Mouse (Mus musculus) forebrain, embryonic 15.5 days (tissue): Measurements from ENCODE around the gene Aoah. TPM values are rescaled to one million over a fixed set of nuclear protein-coding genes. Genes with fewer than 3 reads are reported as not detected.

Experiments used
- ATAC-seq: fragments of 200-750 bp; cut with Nextera tagmentation; replicated peaks from 2 replicates; pipeline ENCODE4 v1.8.0; 2017; ENCODE audit warnings: mild to moderate bottlenecking, moderate TSS enrichment, moderate library complexity
- H3K27ac ChIP-seq: fragments of 300-500 bp; sonication (generic); replicated peaks from 2 replicates; pipeline ENCODE4 v1.5.1; 2015; ENCODE audit warnings: mild to moderate bottlenecking, inconsistent platforms
- H3K27me3 ChIP-seq: fragments of 300-500 bp; sonication (generic); 2 replicates; pipeline ENCODE4 v1.6.1; 2015; ENCODE audit warnings: inconsistent platforms
- H3K36me3 ChIP-seq: fragments of 300-500 bp; sonication (generic); 2 replicates; pipeline ENCODE4 v1.6.1; 2015; ENCODE audit warnings: mild to moderate bottlenecking, inconsistent platforms
- H3K4me1 ChIP-seq: fragments of 300-500 bp; sonication (generic); 2 replicates; pipeline ENCODE4 v1.6.1; 2015; ENCODE audit warnings: inconsistent platforms
- H3K4me2 ChIP-seq: fragments of 300-500 bp; sonication (generic); replicated peaks from 2 replicates; pipeline ENCODE4 v1.6.1; 2015; ENCODE audit warnings: mild to moderate bottlenecking, inconsistent platforms
- H3K4me3 ChIP-seq: fragments of 300-500 bp; sonication (generic); 2 replicates; pipeline ENCODE4 v1.5.1; 2015; ENCODE audit warnings: mild to moderate bottlenecking, inconsistent platforms
- H3K9ac ChIP-seq: fragments of 300-500 bp; sonication (generic); replicated peaks from 2 replicates; pipeline ENCODE4 v1.6.1; 2015; ENCODE audit warnings: mild to moderate bottlenecking, inconsistent platforms
- H3K9me3 ChIP-seq: fragments of 300-500 bp; sonication (generic); 2 replicates; pipeline ENCODE4 v1.6.1; 2016; ENCODE audit warnings: inconsistent platforms
- WGBS: fragments of 180-500 bp; shearing (Covaris S2); methylation state at CpG from one replicate; pipeline ENCODE4 v1.1.7; 2015; ENCODE audit warnings: mixed read lengths; 5-methylcytosine and 5-hydroxymethylcytosine counted together
- polyA plus RNA-seq: library from polyadenylated mRNA; unstranded; fragments of >200 nt; fragmentation: Nextera tagmentation; extraction: Ambion mirVana; gene quantifications from 2 replicates; pipeline ENCODE4 v1.2.1, GENCODE M21; 2015

Aoah gene
- polyA plus RNA-seq, 1 experiment from 2014 or later = 0.27 TPM

- Histone ChIP-seq H3K9me3 (no peaks in the 10 kb centered on the region), H3K4me3 (no peak overlapping the region), H3K4me2 (no peak overlapping the region), H3K4me1 (no peaks in the 10 kb centered on the region), H3K9ac (no peak overlapping the region), H3K27me3 (no peaks in the 10 kb centered on the region), H3K27ac (no peak overlapping the region), H3K36me3 (no peaks in the 10 kb centered on the region)
- 64% methylated on average over 2 of the region's 2 CpGs for WGBS
- ATAC-seq = no peak
Measured at GRCm38 (mm10) chr13:20820712-20821328, 26.9 kb downstream of the Aoah start.

GRCm38 (mm10) chr13:20828728-20829127, 34.8 kb downstream of the Aoah start:
- Histone ChIP-seq H3K27ac (no peak overlapping the region), H3K4me1 (no peaks in the 10 kb centered on the region), H3K9me3 (no peaks in the 10 kb centered on the region), H3K27me3 (no peaks in the 10 kb centered on the region), H3K9ac (no peak overlapping the region), H3K36me3 (no peaks in the 10 kb centered on the region), H3K4me2 (no peak overlapping the region), H3K4me3 (no peak overlapping the region)
- ATAC-seq = no peak
- 84% methylated on average over 2 of the region's 2 CpGs for WGBS

DNA sequence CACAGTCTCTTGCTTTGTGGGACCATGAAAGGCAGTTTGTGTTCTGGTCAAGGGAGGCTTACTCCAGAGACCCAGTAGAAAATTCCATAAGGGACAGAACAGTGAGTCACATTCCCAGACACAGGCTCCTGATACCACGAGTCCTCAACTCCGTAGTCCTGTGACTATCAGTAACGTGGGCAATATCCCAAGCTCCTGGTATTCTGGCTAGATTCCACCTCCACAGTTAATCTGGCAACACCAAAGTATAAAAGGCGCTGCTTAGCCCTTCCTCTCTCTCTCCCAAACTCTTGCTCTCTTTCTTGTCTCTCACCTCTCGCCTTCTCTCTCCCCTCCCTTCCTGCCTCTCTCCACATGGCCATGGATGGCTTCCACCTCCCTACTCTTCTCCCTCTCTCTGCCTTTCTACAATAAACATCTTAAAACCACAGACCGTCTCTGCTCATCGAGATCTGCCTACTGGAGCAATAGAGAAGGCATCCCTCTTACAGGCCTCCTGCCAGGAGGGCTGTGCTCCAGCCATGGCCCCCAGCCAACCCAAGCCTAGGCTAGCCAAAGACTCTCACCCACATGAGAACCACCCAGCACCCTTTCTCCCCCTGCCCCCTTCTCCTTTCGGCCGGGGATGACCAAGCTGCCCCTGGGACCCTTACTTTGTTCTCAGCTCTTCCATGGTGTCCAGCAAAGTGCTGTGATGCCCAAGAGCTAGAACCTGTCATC, 35.4 kb downstream of the Aoah start:
- Histone ChIP-seq H3K9me3 (no peaks in the 10 kb centered on the region), H3K4me1 (no peaks in the 10 kb centered on the region), H3K27me3 (no peaks in the 10 kb centered on the region), H3K4me3 (no peak overlapping the region), H3K27ac (no peak overlapping the region), H3K9ac (no peak overlapping the region), H3K36me3 (no peaks in the 10 kb centered on the region), H3K4me2 (no peak overlapping the region)
- WGBS = 90% methylated on average over 9 of the region's 9 CpGs
- ATAC-seq = no peak

- no peak overlapping the region for H3K27ac ChIP-seq
- H3K9me3 ChIP-seq = no peaks in the 10 kb centered on the region
- ATAC-seq = peak; percentile 63
- 45% methylated on average over 3 of the region's 3 CpGs for WGBS
- H3K4me1 ChIP-seq = peaks cover 4% of the 10 kb centered on the region; the same call in 1 of the 2 replicates
- no peak overlapping the region for H3K4me2 ChIP-seq
- H3K36me3 ChIP-seq = no peaks in the 10 kb centered on the region
- H3K27me3 ChIP-seq = no peaks in the 10 kb centered on the region
- no peak overlapping the region for H3K9ac ChIP-seq
- no peak overlapping the region for H3K4me3 ChIP-seq
Measured at GRCm38 (mm10) chr13:20855893-20856292, 62.0 kb downstream of the Aoah start.

DNA sequence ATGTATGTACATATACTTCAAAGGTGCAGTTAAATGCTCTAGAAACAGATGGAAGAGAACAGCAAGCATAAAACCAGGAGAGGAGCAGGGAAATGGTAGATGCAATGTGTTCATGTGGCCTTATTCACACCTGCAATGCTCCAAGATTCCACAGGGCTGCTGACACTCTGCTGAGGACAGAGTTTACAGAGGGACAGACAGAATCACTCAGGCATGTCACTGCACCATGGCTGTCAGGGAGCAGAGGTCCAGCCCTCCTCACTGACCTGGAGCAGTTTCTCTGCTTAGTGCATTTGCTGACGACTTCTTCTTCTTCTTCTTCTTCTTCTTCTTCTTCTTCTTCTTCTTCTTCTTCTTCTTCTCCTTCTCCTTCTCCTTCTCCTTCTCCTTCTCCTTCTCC, 105.5 kb downstream of the Aoah start:
- no peaks in the 10 kb centered on the region for H3K9me3 ChIP-seq
- no peak overlapping the region for H3K9ac ChIP-seq
- no peaks in the 10 kb centered on the region for H3K36me3 ChIP-seq
- no peak for ATAC-seq
- H3K4me1 ChIP-seq = peaks cover 20% of the 10 kb centered on the region
- H3K27ac ChIP-seq = no peak overlapping the region
- H3K4me2 ChIP-seq = no peak overlapping the region
- no peaks in the 10 kb centered on the region for H3K27me3 ChIP-seq
- 76% methylated on average over 1 of the region's 1 CpGs for WGBS
- no peak overlapping the region for H3K4me3 ChIP-seq

DNA sequence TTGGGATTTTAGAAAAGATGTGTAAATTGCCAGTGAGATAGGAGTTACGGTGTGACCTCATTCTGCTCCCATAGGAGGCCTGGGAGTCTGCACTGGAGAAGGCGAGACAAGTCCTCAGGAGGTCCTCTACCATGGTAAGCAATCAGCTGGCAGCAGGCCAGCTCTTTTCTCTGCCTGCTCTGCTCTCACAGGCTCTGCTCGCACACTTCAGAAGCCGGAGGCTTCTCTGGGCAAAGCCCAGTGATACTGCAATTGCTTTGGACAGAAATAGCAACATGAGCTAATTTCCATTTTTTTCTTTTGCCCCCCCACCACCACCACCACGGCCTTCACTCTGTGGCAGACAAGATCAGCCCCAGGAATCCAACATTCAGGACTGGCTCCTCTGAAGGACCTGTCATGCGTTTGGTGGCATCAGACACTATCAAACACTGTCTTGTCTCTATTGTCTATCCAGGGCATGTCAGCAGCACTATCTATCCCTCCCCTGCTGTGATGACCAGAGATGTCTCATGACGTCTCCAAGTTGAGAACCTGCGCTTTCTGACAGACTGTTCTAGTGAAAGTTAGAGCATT, 106.6 kb downstream of the Aoah start:
- WGBS = 40% methylated on average over 8 of the region's 8 CpGs
- Histone ChIP-seq H3K27me3 (no peaks in the 10 kb centered on the region), H3K36me3 (no peaks in the 10 kb centered on the region), H3K4me2 (no peak overlapping the region), H3K27ac (peak overlapping the region; percentile 60; the same call in 1 of the 2 replicates), H3K9ac (no peak overlapping the region), H3K4me3 (no peak overlapping the region), H3K9me3 (no peaks in the 10 kb centered on the region), H3K4me1 (peaks cover 20% of the 10 kb centered on the region)
- ATAC-seq = peak; percentile 86

DNA sequence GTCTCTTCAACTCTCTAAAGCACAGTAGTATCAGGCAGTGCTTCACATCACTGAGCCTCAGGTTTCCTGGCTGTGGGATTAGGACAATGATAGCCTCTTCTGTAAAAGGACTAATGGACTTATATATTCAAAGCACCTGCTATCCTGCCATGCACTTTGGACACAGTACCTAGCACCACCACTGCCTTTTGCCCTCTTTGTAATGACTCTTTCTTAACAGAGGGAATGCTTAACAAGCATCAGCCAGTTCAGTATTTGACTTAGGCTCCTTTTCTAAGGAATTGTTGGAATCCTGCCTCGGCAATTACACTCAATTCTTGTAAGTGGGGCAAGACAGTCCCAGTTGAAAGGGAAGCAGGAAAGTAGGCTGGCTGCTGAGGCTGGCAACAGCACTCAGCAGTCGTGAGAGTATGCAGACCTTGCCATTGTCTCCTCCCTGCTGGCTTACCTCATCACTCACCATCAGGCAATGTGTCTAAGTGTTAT, 107.1 kb downstream of the Aoah start:
- no peaks in the 10 kb centered on the region for H3K27me3 ChIP-seq
- H3K27ac ChIP-seq = peak overlapping the region; percentile 60
- H3K9me3 ChIP-seq = no peaks in the 10 kb centered on the region
- no peak overlapping the region for H3K4me2 ChIP-seq
- H3K4me1 ChIP-seq = peaks cover 20% of the 10 kb centered on the region
- H3K9ac ChIP-seq = no peak overlapping the region
- no peaks in the 10 kb centered on the region for H3K36me3 ChIP-seq
- 3% methylated on average over 2 of the region's 2 CpGs for WGBS
- ATAC-seq = peak; percentile 66
- H3K4me3 ChIP-seq = no peak overlapping the region

- Histone ChIP-seq H3K27me3 (no peaks in the 10 kb centered on the region), H3K4me2 (no peak overlapping the region), H3K4me3 (no peak overlapping the region), H3K4me1 (peaks cover 20% of the 10 kb centered on the region), H3K27ac (peak overlapping the region; percentile 60), H3K9ac (no peak overlapping the region), H3K36me3 (no peaks in the 10 kb centered on the region), H3K9me3 (no peaks in the 10 kb centered on the region)
- 40% methylated on average over 3 of the region's 3 CpGs for WGBS
- ATAC-seq = peak; percentile 51
Measured at GRCm38 (mm10) chr13:20901634-20902135, 107.8 kb downstream of the Aoah start.

GRCm38 (mm10) chr13:20904118-20904517, 110.2 kb downstream of the Aoah start:
- Histone ChIP-seq H3K36me3 (no peaks in the 10 kb centered on the region), H3K9me3 (no peaks in the 10 kb centered on the region), H3K4me3 (no peak overlapping the region), H3K4me1 (peaks cover 20% of the 10 kb centered on the region), H3K4me2 (no peak overlapping the region), H3K27me3 (no peaks in the 10 kb centered on the region), H3K27ac (no peak overlapping the region), H3K9ac (no peak overlapping the region)
- WGBS = 77% methylated on average over 4 of the region's 4 CpGs
- no peak for ATAC-seq

DNA sequence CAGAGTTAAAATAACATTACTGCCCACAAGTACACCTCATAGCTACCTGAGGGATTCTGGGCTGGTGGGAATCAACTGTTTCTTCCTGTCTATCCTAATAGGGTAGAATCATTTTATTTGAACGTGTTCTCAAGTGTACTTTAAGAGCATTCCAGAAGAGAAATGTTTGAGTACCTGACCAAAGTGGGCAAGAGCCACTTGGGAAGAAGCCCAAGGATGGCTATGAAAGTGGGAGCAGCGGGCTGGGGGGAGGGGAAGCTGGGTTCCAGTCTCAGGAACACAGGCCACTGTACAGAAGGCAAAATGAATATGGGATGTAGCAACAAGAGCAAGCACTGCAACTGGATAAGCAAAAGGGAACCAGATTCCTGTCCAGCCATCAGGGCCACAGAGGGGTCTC, 111.3 kb downstream of the Aoah start:
- 85% methylated on average over 2 of the region's 2 CpGs for WGBS
- H3K9me3 ChIP-seq = no peaks in the 10 kb centered on the region
- no peak for ATAC-seq

GRCm38 (mm10) chr13:20916698-20917511, 123.0 kb downstream of the Aoah start:
- WGBS = 74% methylated on average over 10 of the region's 10 CpGs
- H3K4me2 ChIP-seq = no peak overlapping the region
- H3K9ac ChIP-seq = no peak overlapping the region
- no peak overlapping the region for H3K4me3 ChIP-seq
- no peak overlapping the region for H3K27ac ChIP-seq
- H3K9me3 ChIP-seq = no peaks in the 10 kb centered on the region
- ATAC-seq = no peak; the same call in 1 of the 2 replicates
- H3K27me3 ChIP-seq = no peaks in the 10 kb centered on the region
- no peaks in the 10 kb centered on the region for H3K4me1 ChIP-seq
- no peaks in the 10 kb centered on the region for H3K36me3 ChIP-seq

More for the DNA sequence above, 111.3 kb downstream of the Aoah start:
- H3K4me3 ChIP-seq = no peak overlapping the region
- no peaks in the 10 kb centered on the region for H3K27me3 ChIP-seq
- H3K27ac ChIP-seq = no peak overlapping the region
- no peaks in the 10 kb centered on the region for H3K36me3 ChIP-seq
- H3K4me2 ChIP-seq = no peak overlapping the region
- H3K9ac ChIP-seq = no peak overlapping the region
- H3K4me1 ChIP-seq = peaks cover 20% of the 10 kb centered on the region
